In genomic region chr11:96169016-96169415, GRCm38 (mm10) we compare ENCODE assay signal across 35 mouse cellular contexts. TPM values are rescaled to one million over a fixed set of nuclear protein-coding genes. Genes with fewer than 3 reads are reported as not detected.
DNase-seq lines count a peak whose midpoint lies in the region; ATAC-seq and TF ChIP-seq lines count a peak whose summit lies in the region.
"Had no signal": no experiment of that assay in that cellular context is flagged by ENCODE, and none has a peak within 500 bp of the region (broad histone marks: within the 10 kb centered on the region; RNA-seq: fewer than 3 reads in every experiment).

No protein-coding gene starts in this region.

- TF ChIP-seq CTCF in liver, adult 2 months (IDR thresholded peaks at IDR 0.05; ENCODE audit: low read depth, low read length), result no peak

- no peaks in the 10 kb centered on the region for H3K79me2 ChIP-seq in liver, adult 2 months (ENCODE audit: control insufficient read depth, insufficient read depth, low read length)

- H3K4me2 ChIP-seq in hindbrain, embryonic 13.5 days, result no peak overlapping the region
- no peak overlapping the region for H3K4me2 ChIP-seq in liver, embryonic 12.5 days
- H3K4me2 ChIP-seq: embryonic facial prominence, embryonic 12.5 days; embryonic facial prominence, embryonic 15.5 days; heart, embryonic 11.5 days had no signal

- no peak for TF ChIP-seq POLR2A in liver, adult 2 months (IDR thresholded peaks at IDR 0.05; ENCODE audit: extremely low read depth, insufficient read depth, low read length)

- no peak overlapping the region for H3K9ac ChIP-seq in hindbrain, embryonic 13.5 days
- H3K9ac ChIP-seq in liver, adult 2 months (ENCODE audit: low read depth, low read length), result no peak overlapping the region
- no peak overlapping the region for H3K9ac ChIP-seq in liver, embryonic 12.5 days
- H3K9ac ChIP-seq: embryonic facial prominence, embryonic 12.5 days; embryonic facial prominence, embryonic 15.5 days had no signal

- H3K4me3 ChIP-seq in hindbrain, embryonic 10.5 days, result no peak overlapping the region
- no peak overlapping the region for H3K4me3 ChIP-seq in hindbrain, embryonic 13.5 days
- no peak overlapping the region for H3K4me3 ChIP-seq in liver, adult 2 months (ENCODE audit: insufficient read depth, low read depth, low read length)
- no peak overlapping the region for H3K4me3 ChIP-seq in liver, embryonic 12.5 days
- H3K4me3 ChIP-seq: embryonic facial prominence, embryonic 12.5 days; embryonic facial prominence, embryonic 15.5 days; gastrocnemius, adult 2 months had no signal

- peaks cover 100% of the 10 kb centered on the region for H3K27me3 ChIP-seq in hindbrain, embryonic 10.5 days (ENCODE audit: insufficient read depth, poor library complexity, severe bottlenecking)
- peaks cover 100% of the 10 kb centered on the region for H3K27me3 ChIP-seq in hindbrain, embryonic 13.5 days
- H3K27me3 ChIP-seq in liver, adult 2 months (ENCODE audit: control insufficient read depth, insufficient read depth, low read length), result peaks cover 27% of the 10 kb centered on the region
- peaks cover 99% of the 10 kb centered on the region for H3K27me3 ChIP-seq in liver, embryonic 12.5 days (replicated peaks)

- H3K36me3 ChIP-seq in hindbrain, embryonic 10.5 days, result no peaks in the 10 kb centered on the region
- no peaks in the 10 kb centered on the region for H3K36me3 ChIP-seq in hindbrain, embryonic 13.5 days
- no peaks in the 10 kb centered on the region for H3K36me3 ChIP-seq in liver, adult 2 months (ENCODE audit: control insufficient read depth, insufficient read depth, low read length)
- H3K36me3 ChIP-seq in liver, embryonic 12.5 days, result no peaks in the 10 kb centered on the region
- H3K36me3 ChIP-seq: embryonic facial prominence, embryonic 12.5 days; embryonic facial prominence, embryonic 15.5 days; G1E had no signal

- ATAC-seq in hindbrain, embryonic 13.5 days (ENCODE audit: low FRiP score), result no peak
- no peak for ATAC-seq in liver, embryonic 12.5 days
- ATAC-seq: forebrain, embryonic 14.5 days; Patski had no signal

- no peaks in the 10 kb centered on the region for H3K9me3 ChIP-seq in hindbrain, embryonic 10.5 days
- no peaks in the 10 kb centered on the region for H3K9me3 ChIP-seq in hindbrain, embryonic 13.5 days
- no peaks in the 10 kb centered on the region for H3K9me3 ChIP-seq in liver, embryonic 12.5 days (replicated peaks)
- H3K9me3 ChIP-seq: embryonic facial prominence, embryonic 12.5 days; embryonic facial prominence, embryonic 15.5 days; G1E had no signal

- no peak overlapping the region for H3K27ac ChIP-seq in hindbrain, embryonic 10.5 days
- no peak overlapping the region for H3K27ac ChIP-seq in hindbrain, embryonic 13.5 days
- H3K27ac ChIP-seq in liver, adult 2 months (replicated peaks; ENCODE audit: insufficient read depth, low read depth, low read length), result no peak overlapping the region
- no peak overlapping the region for H3K27ac ChIP-seq in liver, embryonic 12.5 days
- H3K27ac ChIP-seq: embryonic facial prominence, embryonic 12.5 days; embryonic facial prominence, embryonic 15.5 days; gastrocnemius, adult 2 months had no signal

- peak; percentile 7 for DNase-seq in hindbrain, embryonic 10.5 days (ENCODE audit: low spot score)
- DNase-seq in layer of hippocampus, postnatal 10 days (ENCODE audit: low spot score in 2 of 2), result peak; percentile 42 to 52
- DNase-seq in layer of hippocampus, adult 8-10 months (ENCODE audit: low spot score in 2 of 2), result no peak
- peak; percentile 5 for DNase-seq in liver, adult 2 months (ENCODE audit: extremely low read depth, low read depth, low spot score)
- DNase-seq in retina, postnatal 1 day, result peak; percentile 20
- no peak for DNase-seq in retina, embryonic 14.5 days (ENCODE audit: low spot score)
- DNase-seq: adrenal gland, postnatal 10 days; adrenal gland, postnatal 36 days; B cell, adult 2 months; cerebellum, adult 11 months; cerebellum, adult 2 months; cerebellum, adult 9-11 months; cerebellum, postnatal 25 days; gastrocnemius, adult 2 months; gastrocnemius, postnatal 14 days; heart, adult 11 months had no signal

- WGBS in hindbrain, embryonic 10.5 days, result 22% methylated on average over 7 of the region's 7 CpGs
- 12% methylated on average over 7 of the region's 7 CpGs for WGBS in hindbrain, embryonic 13.5 days
- WGBS in liver, adult 2 months, result 14% methylated on average over 7 of the region's 7 CpGs
- WGBS in liver, embryonic 12.5 days (ENCODE audit: insufficient replicate concordance), result 14% methylated on average over 7 of the region's 7 CpGs

- H3K4me1 ChIP-seq in hindbrain, embryonic 10.5 days (replicated peaks), result peaks cover 7% of the 10 kb centered on the region; the same call in 1 of the 2 replicates
- H3K4me1 ChIP-seq in hindbrain, embryonic 13.5 days (replicated peaks), result no peaks in the 10 kb centered on the region
- H3K4me1 ChIP-seq in liver, adult 2 months (ENCODE audit: control insufficient read depth, insufficient read depth, low read length), result no peaks in the 10 kb centered on the region
- no peaks in the 10 kb centered on the region for H3K4me1 ChIP-seq in liver, embryonic 12.5 days
- H3K4me1 ChIP-seq: embryonic facial prominence, embryonic 12.5 days had no signal

RNA-seq across cellular contexts. Expression of gene Hoxb13, which starts 25.1 kb away (rescaled TPM):
- polyA plus RNA-seq in hindbrain, embryonic 10.5 days (2016; fragmentation: Nextera tagmentation; extraction: Ambion mirVana), result not detected in 2 replicates
- not detected in 2 replicates for polyA plus RNA-seq in hindbrain, embryonic 13.5 days (2015; fragmentation: Nextera tagmentation; extraction: Ambion mirVana)
- not detected for total RNA-seq in layer of hippocampus, postnatal 10 days (2021)
- not detected for total RNA-seq in layer of hippocampus, adult 8-10 months (2022)
- total RNA-seq in liver, adult 2 months (2014; rRNA removed), result not detected in 2 replicates
- polyA plus RNA-seq in liver, adult 2 months (2012; rRNA removed), result 0.05 TPM in 1 of 2 replicates, not detected in the other
- not detected in 2 replicates for polyA plus RNA-seq in liver, embryonic 12.5 days (2016; fragmentation: Nextera tagmentation; extraction: Ambion mirVana)
- total RNA-seq: adrenal gland, adult 18-20 months; adrenal gland, postnatal 36 days; common myeloid progenitor, adult 5-6 weeks; gastrocnemius, adult 2 months; gastrocnemius, postnatal 14 days; gastrocnemius, postnatal 4 days; heart, adult 8-10 months; heart, postnatal 25 days; hematopoietic stem cell, adult 5-6 weeks had no signal
- polyA plus RNA-seq: cerebellum, adult 2 months; embryonic facial prominence, embryonic 12.5 days; embryonic facial prominence, embryonic 15.5 days; forebrain, embryonic 11.5 days; forebrain, embryonic 14.5 days; heart, embryonic 11.5 days; heart, embryonic 14.5 days; heart, postnatal 0 days; intestine, embryonic 14.5 days had no signal

RNA-seq across cellular contexts. Expression of gene Ttll6, which starts 35.4 kb away (rescaled TPM):
- 0.08 TPM in 1 of 2 replicates, not detected in the other for polyA plus RNA-seq in hindbrain, embryonic 10.5 days (2016; fragmentation: Nextera tagmentation; extraction: Ambion mirVana)
- 0.22 and 0.26 TPM in 2 replicates for polyA plus RNA-seq in hindbrain, embryonic 13.5 days (2015; fragmentation: Nextera tagmentation; extraction: Ambion mirVana)
- total RNA-seq in layer of hippocampus, postnatal 10 days (2021), result under 1 TPM; 0.42 to 0.55 TPM
- total RNA-seq in layer of hippocampus, adult 8-10 months (2022), result under 1 TPM; 0.27 to 0.63 (median 0.42) TPM
- total RNA-seq in liver, adult 2 months (2014; rRNA removed), result not detected in 2 replicates
- polyA plus RNA-seq in liver, adult 2 months (2012; rRNA removed), result not detected in 2 replicates
- not detected in 2 replicates for polyA plus RNA-seq in liver, embryonic 12.5 days (2016; fragmentation: Nextera tagmentation; extraction: Ambion mirVana)
- total RNA-seq: adrenal gland, adult 18-20 months; adrenal gland, postnatal 10 days; adrenal gland, postnatal 36 days; CH12.LX; common myeloid progenitor, adult 5-6 weeks; G1E; gastrocnemius, adult 2 months; gastrocnemius, postnatal 14 days; gastrocnemius, postnatal 4 days; heart, postnatal 25 days; hematopoietic stem cell, adult 5-6 weeks had no signal
- polyA plus RNA-seq: forebrain, embryonic 11.5 days; G1E; heart, embryonic 11.5 days; heart, embryonic 14.5 days; heart, postnatal 0 days had no signal

RNA-seq across cellular contexts. Expression of gene Calcoco2, which starts 57.3 kb away (rescaled TPM):
- polyA plus RNA-seq in hindbrain, embryonic 10.5 days (2016; fragmentation: Nextera tagmentation; extraction: Ambion mirVana), result not detected in 2 replicates
- polyA plus RNA-seq in hindbrain, embryonic 13.5 days (2015; fragmentation: Nextera tagmentation; extraction: Ambion mirVana), result not detected in 2 replicates
- total RNA-seq in layer of hippocampus, postnatal 10 days (2021), result not detected
- total RNA-seq in layer of hippocampus, adult 8-10 months (2022), result under 1 TPM in 1 of 4 experiments, not detected in 3; 0.31 TPM
- total RNA-seq in liver, adult 2 months (2014; rRNA removed), result not detected in 2 replicates
- not detected in 2 replicates for polyA plus RNA-seq in liver, adult 2 months (2012; rRNA removed)
- polyA plus RNA-seq in liver, embryonic 12.5 days (2016; fragmentation: Nextera tagmentation; extraction: Ambion mirVana), result not detected in 2 replicates
- total RNA-seq: adrenal gland, adult 18-20 months; adrenal gland, postnatal 10 days; adrenal gland, postnatal 36 days; CH12.LX; common myeloid progenitor, adult 5-6 weeks; G1E; gastrocnemius, adult 2 months; gastrocnemius, postnatal 14 days; gastrocnemius, postnatal 4 days; heart, postnatal 25 days; hematopoietic stem cell, adult 5-6 weeks had no signal
- polyA plus RNA-seq: cerebellum, adult 2 months; embryonic facial prominence, embryonic 12.5 days; forebrain, embryonic 11.5 days; G1E; heart, embryonic 11.5 days; heart, embryonic 14.5 days; heart, postnatal 0 days; Patski had no signal

Comparison
In these comparisons a context has a peak if more than half of its experiments do, and no peak if none do; other contexts are left out.
1. DNase-seq: peak in hindbrain, embryonic 10.5 days (single experiment), layer of hippocampus, postnatal 10 days (2 of 2), liver, adult 2 months (single experiment) and retina, postnatal 1 day (single experiment); none in layer of hippocampus, adult 8-10 months (0 of 2) and retina, embryonic 14.5 days (single experiment).